Mouse (Mus musculus): ENCODE data around the gene Chd6.

Gene Chd6

GRCm38 (mm10) chr2:161108933-161109371, at the start of gene Chd6:
Gene Chd6 (minus strand): TSS chr2:161109075.
- peak; percentile 99 for DNase-seq

GRCm38 (mm10) chr2:161150004-161150842, 41.3 kb upstream of the Chd6 start:
- DNase-seq = no peak

GRCm38 (mm10) chr2:161148428-161149020, 39.6 kb upstream of the Chd6 start:
- no peak for DNase-seq

- DNase-seq = peak; percentile 64 to 69
These were observed 39.0 kb upstream of the Chd6 start for GRCm38 (mm10) chr2:161147656-161148427.

- no peak for DNase-seq
These were observed 35.9 kb upstream of the Chd6 start for GRCm38 (mm10) chr2:161144799-161145198.

GRCm38 (mm10) chr2:161138672-161139536, 30.0 kb upstream of the Chd6 start:
- no peak for DNase-seq

- DNase-seq = no peak
These were observed 28.1 kb upstream of the Chd6 start for GRCm38 (mm10) chr2:161136999-161137398.

- peak; percentile 40 to 45 for DNase-seq
These were observed 19.7 kb upstream of the Chd6 start for GRCm38 (mm10) chr2:161128367-161129111.

GRCm38 (mm10) chr2:161112011-161112410, 3.1 kb upstream of the Chd6 start:
- DNase-seq = no peak

- no peak for DNase-seq
These were observed 535 bp upstream of the Chd6 start for GRCm38 (mm10) chr2:161109398-161109821.

GRCm38 (mm10) chr2:161108085-161108927, 569 bp downstream of the Chd6 start:
- peak; percentile 69 to 70 for DNase-seq

- DNase-seq = peak in 1 of 2 experiments; percentile 46
These were observed 1.6 kb downstream of the Chd6 start for GRCm38 (mm10) chr2:161107236-161107635.

GRCm38 (mm10) chr2:161103769-161104168, 5.1 kb downstream of the Chd6 start:
- no peak for DNase-seq

GRCm38 (mm10) chr2:161102102-161102501, 6.8 kb downstream of the Chd6 start:
- DNase-seq = no peak

- DNase-seq = no peak
These were observed 11.1 kb downstream of the Chd6 start for GRCm38 (mm10) chr2:161097746-161098145.

GRCm38 (mm10) chr2:161090746-161091405, 18.0 kb downstream of the Chd6 start:
- no peak for DNase-seq

- DNase-seq = peak in 1 of 2 experiments; percentile 30
These were observed 18.7 kb downstream of the Chd6 start for GRCm38 (mm10) chr2:161090200-161090599.

- DNase-seq = no peak
These were observed 30.3 kb downstream of the Chd6 start for GRCm38 (mm10) chr2:161078590-161078989.

GRCm38 (mm10) chr2:161076262-161076661, 32.6 kb downstream of the Chd6 start:
- no peak for DNase-seq

GRCm38 (mm10) chr2:161075553-161075952, 33.3 kb downstream of the Chd6 start:
- no peak for DNase-seq

Data from cerebellum, postnatal 14 days (tissue).